Mouse (Mus musculus) hindbrain, embryonic 10.5 days (tissue): ENCODE measurements around the gene Arf5. TPM values are rescaled to one million over a fixed set of nuclear protein-coding genes. Genes with fewer than 3 reads are reported as not detected.

Experiments used
- DNase-seq: peaks from one replicate; pipeline ENCODE4 v3.0.0-alpha.2; 2017; ENCODE audit warnings: low spot score
- H3K27ac ChIP-seq: fragments of 300-500 bp; sonication (generic); 2 replicates; pipeline ENCODE4 v1.5.1; 2016; ENCODE audit warnings: mild to moderate bottlenecking, moderate library complexity
- H3K27me3 ChIP-seq: fragments of 300-500 bp; sonication (generic); 2 replicates; pipeline ENCODE4 v1.6.1; 2016; ENCODE audit warnings: mild to moderate bottlenecking; ENCODE audit not compliant: poor library complexity, insufficient read depth, severe bottlenecking
- H3K36me3 ChIP-seq: fragments of 300-500 bp; sonication (generic); 2 replicates; pipeline ENCODE4 v1.6.1; 2016; ENCODE audit warnings: mild to moderate bottlenecking, moderate library complexity
- H3K4me1 ChIP-seq: fragments of 300-500 bp; sonication (generic); replicated peaks from 2 replicates; pipeline ENCODE4 v1.6.1; 2016; ENCODE audit warnings: mild to moderate bottlenecking
- H3K4me3 ChIP-seq: fragments of 300-500 bp; sonication (generic); 2 replicates; pipeline ENCODE4 v1.5.1; 2016; ENCODE audit warnings: mild to moderate bottlenecking, moderate library complexity
- H3K9me3 ChIP-seq: fragments of 300-500 bp; sonication (generic); 2 replicates; pipeline ENCODE4 v1.6.1; 2016; ENCODE audit warnings: mild to moderate bottlenecking, moderate library complexity
- WGBS: fragments of 180-500 bp; shearing (Covaris S2); methylation state at CpG from one replicate; pipeline ENCODE4 v1.1.7; 2016; 5-methylcytosine and 5-hydroxymethylcytosine counted together
- polyA plus RNA-seq: library from polyadenylated mRNA; unstranded; fragments of >200 nt; fragmentation: Nextera tagmentation; extraction: Ambion mirVana; gene quantifications from 2 replicates; pipeline ENCODE4 v1.2.1, GENCODE M21; 2016

Arf5 gene
- polyA plus RNA-seq = 302 and 343 TPM in 2 replicates

GRCm38 (mm10) chr6:28423313-28423712, at the start of gene Arf5:
Gene Arf5, plus strand, starts transcription at chr6:28423560.
- H3K4me3 ChIP-seq = peak within 1 kb of the TSS; percentile 80
- DNase-seq = peak; percentile 90
- H3K27ac ChIP-seq = peak within 1 kb of the TSS; percentile 97
- WGBS = 2% methylated on average over 40 of the region's 42 CpGs
- peaks cover 43% of the 10 kb centered on the region for H3K36me3 ChIP-seq
- H3K27me3 ChIP-seq = no peaks in the 10 kb centered on the region
- H3K9me3 ChIP-seq = no peaks in the 10 kb centered on the region
- peaks cover 40% of the 10 kb centered on the region for H3K4me1 ChIP-seq

GRCm38 (mm10) chr6:28381983-28382382, 41.4 kb upstream of the Arf5 start:
- no peak for DNase-seq
- H3K4me1 ChIP-seq = no peaks in the 10 kb centered on the region

GRCm38 (mm10) chr6:28385169-28385568, 38.2 kb upstream of the Arf5 start:
- Histone ChIP-seq H3K4me3 (no peak overlapping the region), H3K4me1 (no peaks in the 10 kb centered on the region), H3K9me3 (no peaks in the 10 kb centered on the region), H3K27me3 (no peaks in the 10 kb centered on the region), H3K27ac (no peak overlapping the region), H3K36me3 (no peaks in the 10 kb centered on the region)
- 85% methylated on average over 3 of the region's 3 CpGs for WGBS
- no peak for DNase-seq

More at GRCm38 (mm10) chr6:28381983-28382382, 41.4 kb upstream of the Arf5 start:
- H3K27me3 ChIP-seq = no peaks in the 10 kb centered on the region
- 66% methylated on average over 4 of the region's 4 CpGs for WGBS
- no peaks in the 10 kb centered on the region for H3K9me3 ChIP-seq
- no peak overlapping the region for H3K4me3 ChIP-seq
- H3K36me3 ChIP-seq = no peaks in the 10 kb centered on the region
- H3K27ac ChIP-seq = no peak overlapping the region

- no peak for DNase-seq
- no peaks in the 10 kb centered on the region for H3K9me3 ChIP-seq
- H3K4me3 ChIP-seq = no peak overlapping the region
- WGBS = 95% methylated on average over 3 of the region's 3 CpGs
- peaks cover under 1% of the 10 kb centered on the region; the same call in 1 of the 2 replicates for H3K27me3 ChIP-seq
- H3K27ac ChIP-seq = no peak overlapping the region
- H3K4me1 ChIP-seq = no peaks in the 10 kb centered on the region
- H3K36me3 ChIP-seq = no peaks in the 10 kb centered on the region
Measured at GRCm38 (mm10) chr6:28389038-28389437, 34.3 kb upstream of the Arf5 start.

GRCm38 (mm10) chr6:28396051-28396852, 27.1 kb upstream of the Arf5 start:
- WGBS = 20% methylated on average over 15 of the region's 15 CpGs
- Histone ChIP-seq H3K4me3 (peak overlapping the region; percentile 60), H3K9me3 (0 out of 2 replicates have a peak, but pooled peaks cover 3% of the 10 kb centered on the region), H3K4me1 (peaks cover 10% of the 10 kb centered on the region), H3K27me3 (peaks cover 27% of the 10 kb centered on the region), H3K27ac (peak overlapping the region; percentile 87), H3K36me3 (no peaks in the 10 kb centered on the region)
- peak; percentile 15 for DNase-seq

- Histone ChIP-seq H3K36me3 (no peaks in the 10 kb centered on the region), H3K27ac (peak overlapping the region; percentile 87), H3K27me3 (peaks cover 27% of the 10 kb centered on the region), H3K9me3 (0 out of 2 replicates have a peak, but pooled peaks cover 3% of the 10 kb centered on the region), H3K4me3 (peak overlapping the region; percentile 60), H3K4me1 (peaks cover 10% of the 10 kb centered on the region)
- DNase-seq = peak; percentile 53
- under 1% methylated on average over 19 of the region's 19 CpGs for WGBS
Measured at GRCm38 (mm10) chr6:28396853-28397457, 26.4 kb upstream of the Arf5 start.

- H3K27me3 ChIP-seq = peaks cover 27% of the 10 kb centered on the region
- peak within 1 kb of the TSS; percentile 87 for H3K27ac ChIP-seq
- H3K9me3 ChIP-seq = 0 out of 2 replicates have a peak, but pooled peaks cover 3% of the 10 kb centered on the region
- H3K4me1 ChIP-seq = peaks cover 10% of the 10 kb centered on the region
- peak; percentile 71 for DNase-seq
- no peaks in the 10 kb centered on the region for H3K36me3 ChIP-seq
- peak within 1 kb of the TSS; percentile 60 for H3K4me3 ChIP-seq
- under 1% methylated on average over 33 of the region's 33 CpGs for WGBS
Measured at GRCm38 (mm10) chr6:28397681-28398203, 25.6 kb upstream of the Arf5 start, which contains the start of gene Zfp800. Gene Zfp800, minus strand, starts transcription at chr6:28398005.

GRCm38 (mm10) chr6:28398726-28399125, 24.6 kb upstream of the Arf5 start:
- peaks cover 27% of the 10 kb centered on the region for H3K27me3 ChIP-seq
- WGBS = 80% methylated on average over 3 of the region's 3 CpGs
- 0 out of 2 replicates have a peak, but pooled peaks cover 3% of the 10 kb centered on the region for H3K9me3 ChIP-seq
- H3K27ac ChIP-seq = no peak overlapping the region
- no peak overlapping the region for H3K4me3 ChIP-seq
- peaks cover 10% of the 10 kb centered on the region for H3K4me1 ChIP-seq
- H3K36me3 ChIP-seq = no peaks in the 10 kb centered on the region
- no peak for DNase-seq

GRCm38 (mm10) chr6:28399791-28400190, 23.6 kb upstream of the Arf5 start:
- 90% methylated on average over 4 of the region's 4 CpGs for WGBS
- Histone ChIP-seq H3K4me1 (peaks cover 10% of the 10 kb centered on the region), H3K27ac (no peak overlapping the region), H3K36me3 (no peaks in the 10 kb centered on the region), H3K27me3 (peaks cover 24% of the 10 kb centered on the region), H3K9me3 (0 out of 2 replicates have a peak, but pooled peaks cover 9% of the 10 kb centered on the region), H3K4me3 (no peak overlapping the region)
- DNase-seq = no peak

GRCm38 (mm10) chr6:28410053-28410452, 13.3 kb upstream of the Arf5 start:
- Histone ChIP-seq H3K4me3 (no peak overlapping the region), H3K9me3 (0 out of 2 replicates have a peak, but pooled peaks cover 2% of the 10 kb centered on the region), H3K36me3 (peaks cover 19% of the 10 kb centered on the region), H3K27me3 (no peaks in the 10 kb centered on the region), H3K27ac (no peak overlapping the region), H3K4me1 (no peaks in the 10 kb centered on the region)
- 88% methylated on average over 9 of the region's 9 CpGs for WGBS
- no peak for DNase-seq

- H3K27me3 ChIP-seq = no peaks in the 10 kb centered on the region
- no peak for DNase-seq
- H3K4me3 ChIP-seq = no peak overlapping the region
- no peaks in the 10 kb centered on the region for H3K9me3 ChIP-seq
- H3K27ac ChIP-seq = no peak overlapping the region
- H3K36me3 ChIP-seq = peaks cover 31% of the 10 kb centered on the region
- no peaks in the 10 kb centered on the region for H3K4me1 ChIP-seq
- WGBS = 79% methylated on average over 2 of the region's 2 CpGs
Measured at GRCm38 (mm10) chr6:28411236-28411635, 12.1 kb upstream of the Arf5 start.

GRCm38 (mm10) chr6:28416981-28417380, 6.4 kb upstream of the Arf5 start:
- H3K4me3 ChIP-seq = no peak overlapping the region
- peaks cover 27% of the 10 kb centered on the region for H3K4me1 ChIP-seq
- WGBS = 76% methylated on average over 4 of the region's 4 CpGs
- H3K27me3 ChIP-seq = no peaks in the 10 kb centered on the region
- no peak for DNase-seq
- no peak overlapping the region for H3K27ac ChIP-seq
- H3K9me3 ChIP-seq = no peaks in the 10 kb centered on the region
- peaks cover 67% of the 10 kb centered on the region for H3K36me3 ChIP-seq

- Histone ChIP-seq H3K27me3 (no peaks in the 10 kb centered on the region), H3K36me3 (peaks cover 61% of the 10 kb centered on the region), H3K4me1 (peaks cover 30% of the 10 kb centered on the region), H3K9me3 (no peaks in the 10 kb centered on the region), H3K4me3 (no peak overlapping the region), H3K27ac (no peak overlapping the region)
- no peak for DNase-seq
- 88% methylated on average over 14 of the region's 14 CpGs for WGBS
Measured at GRCm38 (mm10) chr6:28418449-28418848, 4.9 kb upstream of the Arf5 start.
